Mouse (Mus musculus) thymus, postnatal 10 days (tissue): ENCODE results near the gene E030018B13Rik.

Source experiments
- DNase-seq, 2 experiments: peaks; one replicate each; pipeline ENCODE4 v3.0.0; 2021; ENCODE audit warnings: low spot score in 2 of 2

Gene E030018B13Rik

GRCm38 (mm10) chr7:63937236-63938065 is 20.8 kb downstream of the E030018B13Rik start:
- DNase-seq: peak; percentile 86 to 92

GRCm38 (mm10) chr7:63938066-63938913 is 21.6 kb downstream of the E030018B13Rik start:
- peak; percentile 66 to 69 for DNase-seq

- peak; percentile 97 to 99 for DNase-seq
These were observed 22.3 kb downstream of the E030018B13Rik start, which contains the start of gene Klf13 for GRCm38 (mm10) chr7:63938914-63939396. Gene Klf13, minus strand, starts transcription at chr7:63938915.

- DNase-seq: peak; percentile 92 to 95
These were observed 22.8 kb downstream of the E030018B13Rik start for GRCm38 (mm10) chr7:63939397-63939951.

- no peak for DNase-seq
These were observed 23.7 kb downstream of the E030018B13Rik start for GRCm38 (mm10) chr7:63940321-63940720.

GRCm38 (mm10) chr7:63941050-63941449 is 24.4 kb downstream of the E030018B13Rik start:
- DNase-seq: no peak

- no peak for DNase-seq
These were observed 24.8 kb downstream of the E030018B13Rik start for GRCm38 (mm10) chr7:63941501-63941900.

- no peak for DNase-seq
These were observed 27.3 kb downstream of the E030018B13Rik start for GRCm38 (mm10) chr7:63943946-63944345.

GRCm38 (mm10) chr7:63947514-63948487 is 31.1 kb downstream of the E030018B13Rik start:
- no peak for DNase-seq

GRCm38 (mm10) chr7:63949176-63949575 is 32.5 kb downstream of the E030018B13Rik start:
- no peak for DNase-seq

- DNase-seq: no peak
These were observed 34.4 kb downstream of the E030018B13Rik start for GRCm38 (mm10) chr7:63950931-63951607.

GRCm38 (mm10) chr7:63952077-63952898 is 35.6 kb downstream of the E030018B13Rik start:
- DNase-seq: no peak

GRCm38 (mm10) chr7:63955440-63955839 is 38.8 kb downstream of the E030018B13Rik start:
- no peak for DNase-seq

- no peak for DNase-seq
These were observed 39.6 kb downstream of the E030018B13Rik start for GRCm38 (mm10) chr7:63956138-63956823.

GRCm38 (mm10) chr7:63956981-63957713 is 40.5 kb downstream of the E030018B13Rik start:
- peak; percentile 50 to 51 for DNase-seq

- no peak for DNase-seq
These were observed 41.4 kb downstream of the E030018B13Rik start for GRCm38 (mm10) chr7:63957872-63958640.

- DNase-seq: no peak
These were observed 47.0 kb downstream of the E030018B13Rik start for GRCm38 (mm10) chr7:63963632-63964031.
